Mouse (Mus musculus) c-Kit-positive CD71-positive TER-119-negative erythroid progenitor cells, embryonic 14.5 days (primary cell): ENCODE results near the gene Zfp526.

Experiments used
- DNase-seq: peaks from one replicate; pipeline ENCODE4 v3.0.0-alpha.2; 2013; ENCODE audit warnings: low read depth

Gene Zfp526

GRCm38 (mm10) chr7:25209161-25209622 is 12.0 kb upstream of the Zfp526 start:
- DNase-seq = peak; percentile 31

- no peak for DNase-seq
Measured at GRCm38 (mm10) chr7:25210482-25210881, 10.7 kb upstream of the Zfp526 start.

GRCm38 (mm10) chr7:25213099-25213498 is 8.1 kb upstream of the Zfp526 start:
- no peak for DNase-seq

- no peak for DNase-seq
Measured at GRCm38 (mm10) chr7:25214172-25214571, 7.1 kb upstream of the Zfp526 start.

- no peak for DNase-seq
Measured at GRCm38 (mm10) chr7:25217653-25218395, 3.4 kb upstream of the Zfp526 start.

- peak; percentile 45 for DNase-seq
Measured at GRCm38 (mm10) chr7:25218705-25219415, 2.4 kb upstream of the Zfp526 start.

GRCm38 (mm10) chr7:25219416-25219750 is 1.8 kb upstream of the Zfp526 start:
- DNase-seq = no peak

GRCm38 (mm10) chr7:25219756-25220456 is 1.3 kb upstream of the Zfp526 start:
- DNase-seq = peak; percentile 97

GRCm38 (mm10) chr7:25220457-25221101 is 646 bp upstream of the Zfp526 start, which contains the start of gene Dedd2:
Dedd2 (minus strand) TSS chr7:25220615.
- peak; percentile 71 for DNase-seq

- DNase-seq = no peak
Measured at GRCm38 (mm10) chr7:25222275-25222967, 1.2 kb downstream of the Zfp526 start.

- no peak for DNase-seq
Measured at GRCm38 (mm10) chr7:25227523-25228300, 6.5 kb downstream of the Zfp526 start.

- no peak for DNase-seq
Measured at GRCm38 (mm10) chr7:25230690-25231285, 9.6 kb downstream of the Zfp526 start.

GRCm38 (mm10) chr7:25232101-25232648 is 10.9 kb downstream of the Zfp526 start:
- no peak for DNase-seq

- no peak for DNase-seq
Measured at GRCm38 (mm10) chr7:25233061-25233460, 11.8 kb downstream of the Zfp526 start.

- DNase-seq = no peak
Measured at GRCm38 (mm10) chr7:25235526-25235925, 14.3 kb downstream of the Zfp526 start.

- peak; percentile 98 for DNase-seq
Measured at GRCm38 (mm10) chr7:25237249-25238014, 16.2 kb downstream of the Zfp526 start, which contains the start of gene Gsk3a. Gsk3a (minus strand) TSS chr7:25237851.

GRCm38 (mm10) chr7:25238015-25238706 is 16.9 kb downstream of the Zfp526 start:
- peak; percentile 95 for DNase-seq

GRCm38 (mm10) chr7:25238829-25239623 is 17.8 kb downstream of the Zfp526 start:
- DNase-seq = peak; percentile 82
